Mouse (Mus musculus): ENCODE results near the gene Skida1.
"Not testable (repeated sequence)": the region's sequence is repeated elsewhere in the genome, so short reads cannot be mapped to it uniquely, and the experiment has no call there.

The Skida1 gene

GRCm38 (mm10) chr2:18048453-18049075 is at the start of gene Skida1:
Skida1 (minus strand) TSS chr2:18049051.
- no peak for DNase-seq (ENCODE audit: low spot score)

- no peak for DNase-seq (ENCODE audit: low spot score)
Observed at GRCm38 (mm10) chr2:18095804-18096203, 47.0 kb upstream of the Skida1 start.

- DNase-seq (ENCODE audit: low spot score): no peak
Observed at GRCm38 (mm10) chr2:18094319-18094718, 45.5 kb upstream of the Skida1 start.

GRCm38 (mm10) chr2:18093858-18094257 is 45.0 kb upstream of the Skida1 start:
- DNase-seq (ENCODE audit: low spot score): no peak

GRCm38 (mm10) chr2:18087695-18088094 is 38.8 kb upstream of the Skida1 start:
- DNase-seq (ENCODE audit: low spot score): not testable (repeated sequence)

GRCm38 (mm10) chr2:18080182-18080860 is 31.5 kb upstream of the Skida1 start:
- no peak for DNase-seq (ENCODE audit: low spot score)

GRCm38 (mm10) chr2:18071947-18072346 is 23.1 kb upstream of the Skida1 start:
- DNase-seq (ENCODE audit: low spot score): no peak

GRCm38 (mm10) chr2:18068071-18068796 is 19.4 kb upstream of the Skida1 start:
- DNase-seq (ENCODE audit: low spot score): no peak

- peak; percentile 45 for DNase-seq (ENCODE audit: low spot score)
Observed at GRCm38 (mm10) chr2:18066436-18066835, 17.6 kb upstream of the Skida1 start.

- DNase-seq (ENCODE audit: low spot score): no peak
Observed at GRCm38 (mm10) chr2:18065708-18066030, 16.8 kb upstream of the Skida1 start.

- peak; percentile 86 for DNase-seq (ENCODE audit: low spot score)
Observed at GRCm38 (mm10) chr2:18064941-18065707, 16.3 kb upstream of the Skida1 start.

GRCm38 (mm10) chr2:18064356-18064858 is 15.6 kb upstream of the Skida1 start:
- peak; percentile 93 for DNase-seq (ENCODE audit: low spot score)

GRCm38 (mm10) chr2:18063763-18064251 is 15.0 kb upstream of the Skida1 start:
- no peak for DNase-seq (ENCODE audit: low spot score)

GRCm38 (mm10) chr2:18060396-18060795 is 11.5 kb upstream of the Skida1 start:
- no peak for DNase-seq (ENCODE audit: low spot score)

- DNase-seq (ENCODE audit: low spot score): no peak
Observed at GRCm38 (mm10) chr2:18059891-18060290, 11.0 kb upstream of the Skida1 start.

- DNase-seq (ENCODE audit: low spot score): peak; percentile 2
Observed at GRCm38 (mm10) chr2:18059063-18059462, 10.2 kb upstream of the Skida1 start.

- peak; percentile 2 for DNase-seq (ENCODE audit: low spot score)
Observed at GRCm38 (mm10) chr2:18058146-18058708, 9.4 kb upstream of the Skida1 start.

GRCm38 (mm10) chr2:18057336-18058145 is 8.7 kb upstream of the Skida1 start:
- DNase-seq (ENCODE audit: low spot score): peak; percentile 74

- DNase-seq (ENCODE audit: low spot score): peak; percentile 93
Observed at GRCm38 (mm10) chr2:18056786-18057255, 8.0 kb upstream of the Skida1 start.

- DNase-seq (ENCODE audit: low spot score): peak; percentile 96
Observed at GRCm38 (mm10) chr2:18055929-18056785, 7.3 kb upstream of the Skida1 start.

All from testis, postnatal 14 days (tissue).